Mouse (Mus musculus) stomach, embryonic 15.5 days (tissue): Measurements from ENCODE around the gene Gtf2ird1. TPM values are rescaled to one million over a fixed set of nuclear protein-coding genes. Genes with fewer than 3 reads are reported as not detected.

Experiments
- ATAC-seq: fragments of 200-750 bp; cut with Nextera tagmentation; 2 replicates; pipeline ENCODE4 v1.8.0; 2017; ENCODE audit warnings: low read depth, moderate number of reproducible peaks, moderate TSS enrichment; ENCODE audit not compliant: insufficient read depth, low FRiP score
- H3K27ac ChIP-seq: fragments of 300-500 bp; sonication (generic); 2 replicates; pipeline ENCODE4 v1.5.1; 2015; ENCODE audit warnings: mild to moderate bottlenecking, inconsistent platforms
- H3K27me3 ChIP-seq: fragments of 300-500 bp; sonication (generic); replicated peaks from 2 replicates; pipeline ENCODE4 v1.6.1; 2015; ENCODE audit warnings: inconsistent platforms
- H3K36me3 ChIP-seq: fragments of 300-500 bp; sonication (generic); 2 replicates; pipeline ENCODE4 v1.6.1; 2015; ENCODE audit warnings: inconsistent platforms
- H3K4me1 ChIP-seq: fragments of 300-500 bp; sonication (generic); 2 replicates; pipeline ENCODE4 v1.6.1; 2015; ENCODE audit warnings: inconsistent platforms
- H3K4me2 ChIP-seq: fragments of 300-500 bp; sonication (generic); 2 replicates; pipeline ENCODE4 v1.6.1; 2015; ENCODE audit warnings: mild to moderate bottlenecking, inconsistent platforms
- H3K4me3 ChIP-seq: fragments of 300-500 bp; sonication (generic); replicated peaks from 2 replicates; pipeline ENCODE4 v1.5.1; 2015; ENCODE audit warnings: inconsistent platforms
- H3K9ac ChIP-seq: fragments of 300-500 bp; sonication (generic); 2 replicates; pipeline ENCODE4 v1.6.1; 2015; ENCODE audit warnings: inconsistent platforms
- H3K9me3 ChIP-seq: fragments of 300-500 bp; sonication (generic); 2 replicates; pipeline ENCODE4 v1.6.1; 2016; ENCODE audit warnings: inconsistent platforms
- WGBS: fragments of 180-500 bp; shearing (Covaris S2); methylation state at CpG from one replicate; pipeline ENCODE4 v1.1.7; 2015; 5-methylcytosine and 5-hydroxymethylcytosine counted together
- polyA plus RNA-seq: library from polyadenylated mRNA; unstranded; fragments of >200 nt; fragmentation: Nextera tagmentation; extraction: Ambion mirVana; gene quantifications from 2 replicates; pipeline ENCODE4 v1.2.1, GENCODE M21; 2015

The Gtf2ird1 gene
- polyA plus RNA-seq, 1 experiment from 2014 or later: 83.6 TPM

DNA sequence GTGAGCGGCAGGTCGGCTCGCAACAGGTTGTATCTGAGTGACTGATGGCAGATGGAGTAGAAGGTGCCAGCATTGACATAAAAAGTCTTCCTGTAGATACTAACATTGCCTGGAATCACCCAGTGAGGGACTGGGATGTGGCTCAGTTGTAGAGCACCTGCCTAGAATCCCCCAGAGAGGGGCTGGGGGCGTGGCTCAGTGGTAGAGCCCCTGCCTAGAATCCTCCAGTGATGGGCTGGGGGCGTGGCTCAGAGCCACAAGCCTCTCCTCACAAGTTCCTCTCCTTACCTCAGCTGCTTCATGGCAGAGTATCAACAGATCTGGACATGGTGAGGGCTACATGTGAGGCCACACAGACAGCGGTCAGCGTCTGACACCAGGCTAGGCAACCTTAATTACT lies 17.0 kb downstream of the Gtf2ird1 start:
- Histone ChIP-seq H3K27ac (no peak overlapping the region), H3K4me1 (peaks cover 39% of the 10 kb centered on the region), H3K4me3 (no peak overlapping the region), H3K4me2 (no peak overlapping the region), H3K9ac (no peak overlapping the region), H3K36me3 (peaks cover 11% of the 10 kb centered on the region), H3K9me3 (no peaks in the 10 kb centered on the region), H3K27me3 (no peaks in the 10 kb centered on the region)
- ATAC-seq: no peak
- WGBS: 93% methylated on average over 7 of the region's 7 CpGs

DNA sequence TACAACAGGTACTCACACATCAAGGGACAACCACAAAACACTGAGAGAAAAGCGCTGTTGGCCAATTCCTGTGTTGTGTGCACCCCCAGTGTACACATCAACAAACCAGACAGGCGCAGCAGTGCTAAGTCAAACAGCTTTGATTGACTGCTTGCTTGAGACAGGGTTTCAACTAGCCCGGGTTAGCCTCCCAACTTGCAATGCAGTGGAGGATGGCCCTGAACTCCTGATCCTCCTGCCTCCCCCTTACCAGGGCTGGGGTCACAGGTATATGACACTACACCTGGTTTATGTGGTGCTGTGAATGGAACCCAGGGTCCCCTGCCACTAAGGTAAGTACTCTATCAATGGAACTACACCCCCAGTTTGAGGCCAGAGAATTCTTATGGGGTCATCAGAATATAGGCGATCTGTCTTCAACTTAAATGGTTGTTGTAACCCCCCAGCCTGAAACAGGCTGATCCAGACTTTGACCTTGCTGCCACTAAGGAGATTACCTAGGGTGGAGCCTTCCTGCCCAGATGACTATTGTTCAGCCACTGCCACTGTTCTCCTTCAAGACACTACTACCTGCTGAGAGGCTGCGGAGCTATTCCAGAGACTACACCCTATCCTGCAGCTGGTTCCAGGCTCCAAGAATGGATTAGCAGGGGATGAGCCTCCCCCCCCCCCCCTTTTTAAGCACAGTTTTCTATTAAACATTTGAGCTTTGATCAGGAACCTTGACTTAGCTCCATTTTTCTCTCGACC lies 17.7 kb downstream of the Gtf2ird1 start:
- Histone ChIP-seq H3K4me3 (no peak overlapping the region), H3K9me3 (no peaks in the 10 kb centered on the region), H3K4me2 (no peak overlapping the region), H3K27ac (no peak overlapping the region), H3K36me3 (peaks cover 11% of the 10 kb centered on the region), H3K27me3 (no peaks in the 10 kb centered on the region), H3K9ac (no peak overlapping the region), H3K4me1 (peaks cover 39% of the 10 kb centered on the region)
- 86% methylated on average over 6 of the region's 6 CpGs for WGBS
- ATAC-seq: no peak

DNA sequence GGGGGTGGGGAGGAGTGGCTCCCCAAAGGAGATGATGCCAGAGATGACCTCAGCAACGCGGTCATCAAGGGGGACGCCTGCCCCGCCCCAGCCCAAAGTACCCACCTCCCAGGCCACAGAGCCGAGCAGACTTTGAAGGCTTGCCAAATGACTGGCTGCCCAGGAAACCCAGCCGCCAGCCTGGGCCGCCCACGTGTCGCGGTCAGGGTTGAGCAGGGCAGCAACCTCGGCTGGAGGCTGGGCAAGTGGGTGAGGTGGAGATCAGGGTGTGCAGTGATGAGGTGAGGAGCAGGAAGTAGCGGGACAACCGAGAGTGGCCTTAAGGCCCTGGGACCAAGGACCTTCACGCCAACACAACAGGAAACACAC lies 19.1 kb downstream of the Gtf2ird1 start:
- no peaks in the 10 kb centered on the region for H3K27me3 ChIP-seq
- H3K4me1 ChIP-seq: peaks cover 47% of the 10 kb centered on the region
- peak overlapping the region; percentile 13; the same call in 1 of the 2 replicates for H3K27ac ChIP-seq
- H3K9me3 ChIP-seq: no peaks in the 10 kb centered on the region
- WGBS: 68% methylated on average over 14 of the region's 14 CpGs
- 0 out of 2 replicates have a peak, but pooled peaks cover 4% of the 10 kb centered on the region for H3K36me3 ChIP-seq
- no peak overlapping the region for H3K4me3 ChIP-seq
- no peak overlapping the region for H3K4me2 ChIP-seq
- ATAC-seq: no peak
- no peak overlapping the region for H3K9ac ChIP-seq

DNA sequence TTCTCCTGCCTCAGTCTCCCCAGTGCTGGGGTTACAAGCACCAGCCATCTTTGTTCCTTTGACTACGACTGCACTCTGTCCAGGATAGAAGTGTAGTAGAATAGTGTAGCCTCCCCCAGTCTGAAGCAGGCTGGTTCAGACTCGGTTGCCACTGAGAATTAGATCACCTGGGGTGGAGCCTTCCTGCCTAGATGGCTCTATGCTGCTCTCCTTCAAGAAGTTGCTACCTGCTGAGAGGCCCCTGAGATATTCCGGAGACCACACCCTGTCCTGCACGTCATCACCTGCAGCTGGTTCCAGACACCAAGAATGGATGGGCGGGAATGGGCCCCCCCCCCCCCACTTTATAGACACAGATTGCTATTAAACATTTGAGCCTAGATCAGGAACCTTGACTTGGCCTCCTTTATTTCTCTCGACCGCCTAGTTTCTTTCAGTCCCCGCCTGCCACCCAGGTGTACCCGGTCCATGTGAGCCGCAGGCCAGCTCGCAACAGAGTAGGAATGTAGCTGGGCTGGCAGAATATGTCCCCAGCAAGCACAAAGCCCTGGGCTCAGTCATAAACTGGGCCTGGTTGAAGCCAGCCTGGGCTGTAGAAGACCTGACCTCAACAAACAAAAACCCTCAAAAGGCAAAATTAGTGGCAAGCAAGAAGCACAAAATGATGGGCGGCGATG lies 19.6 kb downstream of the Gtf2ird1 start:
- H3K9ac ChIP-seq: no peak overlapping the region
- H3K27ac ChIP-seq: peak overlapping the region; percentile 13; the same call in 1 of the 2 replicates
- 0 out of 2 replicates have a peak, but pooled peaks cover 2% of the 10 kb centered on the region for H3K36me3 ChIP-seq
- no peak overlapping the region for H3K4me3 ChIP-seq
- no peaks in the 10 kb centered on the region for H3K9me3 ChIP-seq
- no peak for ATAC-seq
- H3K4me2 ChIP-seq: no peak overlapping the region
- 81% methylated on average over 13 of the region's 13 CpGs for WGBS
- no peaks in the 10 kb centered on the region for H3K27me3 ChIP-seq
- peaks cover 47% of the 10 kb centered on the region for H3K4me1 ChIP-seq

DNA sequence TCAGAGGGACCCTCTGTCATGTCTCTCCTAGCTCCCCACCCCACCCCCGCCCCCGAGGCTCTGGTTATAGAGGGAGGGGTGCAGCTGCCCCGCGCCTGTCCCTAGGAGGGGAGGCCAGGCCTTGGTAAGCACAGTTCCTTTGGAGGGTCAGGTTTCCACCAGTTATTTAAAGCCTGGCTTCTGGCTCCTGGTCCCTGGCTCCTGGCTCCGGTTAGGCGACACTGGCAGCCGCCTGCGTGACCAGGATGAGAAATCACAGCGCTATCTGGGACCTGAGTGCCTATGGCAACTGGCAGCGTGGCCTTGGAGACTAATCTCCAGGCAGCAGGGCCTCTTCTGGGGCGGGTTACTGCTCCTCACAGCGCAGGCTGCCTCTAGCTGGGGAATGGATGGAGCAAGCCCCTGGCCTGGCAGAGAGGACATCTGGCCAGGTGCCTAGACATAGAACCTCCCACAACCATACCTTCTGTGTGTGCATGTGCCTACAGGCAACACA lies 20.6 kb downstream of the Gtf2ird1 start:
- H3K9ac ChIP-seq: no peak overlapping the region
- peak overlapping the region; percentile 44; the same call in 1 of the 2 replicates for H3K27ac ChIP-seq
- H3K9me3 ChIP-seq: no peaks in the 10 kb centered on the region
- no peaks in the 10 kb centered on the region for H3K36me3 ChIP-seq
- 59% methylated on average over 12 of the region's 12 CpGs for WGBS
- H3K4me3 ChIP-seq: no peak overlapping the region
- ATAC-seq: no peak
- H3K4me2 ChIP-seq: 0 out of 2 replicates have a peak overlapping the region, but pooled peaks have one; percentile 10
- H3K27me3 ChIP-seq: no peaks in the 10 kb centered on the region
- H3K4me1 ChIP-seq: peaks cover 47% of the 10 kb centered on the region

DNA sequence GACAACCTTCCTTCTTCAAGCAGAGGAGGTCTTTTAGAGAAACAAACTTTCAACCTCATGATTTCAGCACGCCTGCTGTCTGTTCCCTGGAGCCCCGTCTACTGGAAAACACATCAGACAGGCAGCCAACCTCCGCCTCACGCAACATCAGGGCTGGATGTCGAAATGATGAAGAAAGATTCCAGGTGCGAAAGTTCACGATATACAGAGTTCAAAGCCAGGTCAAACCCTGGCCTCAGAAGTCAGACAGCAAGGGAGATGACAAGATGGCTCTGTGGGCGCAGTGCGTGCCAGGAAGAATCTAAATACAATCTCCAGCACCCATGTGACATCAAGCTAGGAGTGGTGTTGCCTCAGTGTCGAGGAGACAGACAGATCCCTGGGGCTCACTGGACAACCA lies 23.4 kb downstream of the Gtf2ird1 start:
- Histone ChIP-seq H3K4me1 (peaks cover 32% of the 10 kb centered on the region), H3K27me3 (no peaks in the 10 kb centered on the region), H3K4me3 (no peak overlapping the region), H3K9me3 (no peaks in the 10 kb centered on the region), H3K4me2 (no peak overlapping the region), H3K36me3 (no peaks in the 10 kb centered on the region), H3K27ac (no peak overlapping the region), H3K9ac (no peak overlapping the region)
- no peak for ATAC-seq
- WGBS: 51% methylated on average over 10 of the region's 10 CpGs

DNA sequence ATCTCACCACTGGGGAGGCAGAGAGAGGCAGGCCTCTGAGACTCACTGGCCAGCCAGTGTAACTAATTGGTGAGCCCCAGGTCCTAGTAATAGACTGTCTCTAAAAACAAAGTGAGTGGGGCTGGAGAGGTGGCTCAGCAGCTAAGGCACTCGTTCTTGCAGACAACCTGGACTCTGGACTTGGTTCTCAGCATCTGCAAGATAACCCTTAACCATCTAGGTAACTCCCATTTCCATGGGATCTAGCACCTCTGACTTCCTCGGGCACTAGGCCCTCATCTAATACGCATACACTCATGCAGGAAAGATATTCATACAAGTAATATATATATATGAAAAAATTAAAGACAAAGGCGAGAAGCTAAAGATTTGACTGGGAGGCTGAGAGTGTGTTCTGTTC lies 26.4 kb downstream of the Gtf2ird1 start:
- H3K4me3 ChIP-seq: no peak overlapping the region
- no peak overlapping the region for H3K4me2 ChIP-seq
- no peaks in the 10 kb centered on the region for H3K36me3 ChIP-seq
- H3K9ac ChIP-seq: no peak overlapping the region
- 76% methylated on average over 4 of the region's 4 CpGs for WGBS
- H3K27me3 ChIP-seq: no peaks in the 10 kb centered on the region
- ATAC-seq: no peak
- H3K4me1 ChIP-seq: peaks cover 8% of the 10 kb centered on the region; the same call in 1 of the 2 replicates
- H3K9me3 ChIP-seq: no peaks in the 10 kb centered on the region
- no peak overlapping the region for H3K27ac ChIP-seq

DNA sequence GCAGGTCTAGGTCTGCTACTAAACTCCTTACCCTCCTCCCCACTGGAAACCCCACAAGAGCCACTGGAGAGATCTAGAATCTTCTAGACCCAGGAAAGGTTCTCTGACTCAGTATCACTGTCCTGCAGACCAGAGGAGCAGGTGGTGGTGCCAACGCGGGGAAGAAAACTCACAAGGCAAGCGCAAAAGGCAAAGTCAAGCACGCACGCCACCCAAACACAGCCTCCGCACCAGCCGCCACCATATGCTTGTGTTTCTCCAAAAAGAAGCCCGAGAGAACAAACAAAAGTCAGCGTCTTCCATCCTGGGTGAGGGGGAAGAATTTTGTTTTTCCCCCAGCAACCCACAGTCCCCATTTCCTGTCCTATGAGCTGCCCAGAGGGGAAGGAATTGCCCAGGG lies 28.9 kb downstream of the Gtf2ird1 start:
- no peaks in the 10 kb centered on the region for H3K27me3 ChIP-seq
- no peak overlapping the region for H3K9ac ChIP-seq
- ATAC-seq: no peak
- 88% methylated on average over 9 of the region's 9 CpGs for WGBS
- H3K9me3 ChIP-seq: no peaks in the 10 kb centered on the region
- 0 out of 2 replicates have a peak, but pooled peaks cover under 1% of the 10 kb centered on the region for H3K4me1 ChIP-seq
- no peak overlapping the region for H3K27ac ChIP-seq
- H3K4me2 ChIP-seq: no peak overlapping the region
- no peak overlapping the region for H3K4me3 ChIP-seq
- H3K36me3 ChIP-seq: no peaks in the 10 kb centered on the region

DNA sequence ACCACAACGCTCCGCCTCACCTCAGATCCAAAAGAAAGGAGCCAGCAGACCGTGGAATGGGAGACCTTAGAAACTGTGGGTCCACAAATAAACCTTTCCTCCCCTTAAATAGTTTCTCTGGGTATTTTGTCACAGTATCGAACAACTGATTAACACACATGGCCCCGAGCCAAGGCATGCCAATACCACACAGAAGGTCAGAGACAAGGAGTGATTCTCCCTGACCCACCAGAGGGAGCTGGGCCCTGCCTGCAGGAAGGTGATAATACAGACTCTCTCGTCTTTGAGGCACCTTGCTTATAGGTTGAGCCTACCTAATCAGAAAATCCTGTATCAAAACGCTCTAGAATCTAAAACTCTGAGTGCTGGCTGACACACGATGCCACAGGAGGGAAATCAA lies 30.9 kb downstream of the Gtf2ird1 start:
- Histone ChIP-seq H3K4me1 (0 out of 2 replicates have a peak, but pooled peaks cover 8% of the 10 kb centered on the region), H3K4me3 (no peak overlapping the region), H3K36me3 (no peaks in the 10 kb centered on the region), H3K9me3 (no peaks in the 10 kb centered on the region), H3K27me3 (no peaks in the 10 kb centered on the region), H3K4me2 (no peak overlapping the region), H3K27ac (no peak overlapping the region), H3K9ac (no peak overlapping the region)
- ATAC-seq: no peak
- WGBS: 91% methylated on average over 8 of the region's 8 CpGs

DNA sequence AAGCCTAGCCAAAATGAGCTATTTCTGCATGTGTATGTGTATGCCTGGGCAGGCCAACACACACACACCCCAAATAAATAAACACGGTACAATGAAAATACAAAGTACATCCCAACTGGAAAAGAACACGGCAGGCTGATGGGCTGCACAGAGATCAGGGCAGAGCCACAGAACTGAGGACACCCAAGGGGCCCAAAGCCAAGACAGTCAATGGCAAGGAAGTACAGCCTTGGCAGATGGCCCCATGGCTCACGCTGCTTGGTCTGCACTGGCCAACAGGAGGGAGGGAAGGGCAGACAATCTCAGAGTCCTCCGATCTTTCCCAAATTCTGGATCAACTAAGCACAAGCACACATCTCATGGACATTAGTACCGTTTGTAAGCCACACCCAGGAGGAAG lies 32.6 kb downstream of the Gtf2ird1 start:
- H3K36me3 ChIP-seq: no peaks in the 10 kb centered on the region
- H3K9me3 ChIP-seq: no peaks in the 10 kb centered on the region
- no peak overlapping the region for H3K4me2 ChIP-seq
- H3K27ac ChIP-seq: no peak overlapping the region
- peaks cover 18% of the 10 kb centered on the region; the same call in 1 of the 2 replicates for H3K4me1 ChIP-seq
- ATAC-seq: no peak
- H3K27me3 ChIP-seq: no peaks in the 10 kb centered on the region
- WGBS: 84% methylated on average over 5 of the region's 5 CpGs
- no peak overlapping the region for H3K9ac ChIP-seq
- H3K4me3 ChIP-seq: no peak overlapping the region

DNA sequence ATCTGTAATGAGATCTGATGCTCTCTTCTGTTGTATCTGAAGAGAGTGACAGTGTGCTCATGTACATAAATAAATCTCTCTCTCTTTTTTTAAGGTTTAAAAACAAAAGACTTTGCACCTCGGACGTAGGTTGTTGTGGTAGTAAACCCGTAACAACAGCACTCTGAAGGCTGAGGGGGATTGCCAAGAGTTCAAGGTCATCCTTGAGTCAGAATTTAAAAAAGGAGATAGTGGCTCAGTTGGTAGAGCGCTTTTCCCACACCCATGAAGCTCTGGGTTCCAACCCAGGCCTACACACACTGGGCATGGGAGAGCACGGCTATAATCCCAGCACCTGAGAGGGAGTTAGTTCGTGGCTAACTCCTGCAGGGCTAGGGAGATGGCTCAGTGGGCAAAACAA lies 33.1 kb downstream of the Gtf2ird1 start:
- 90% methylated on average over 6 of the region's 6 CpGs for WGBS
- ATAC-seq: no peak
- Histone ChIP-seq H3K4me3 (no peak overlapping the region), H3K4me2 (no peak overlapping the region), H3K36me3 (no peaks in the 10 kb centered on the region), H3K27me3 (no peaks in the 10 kb centered on the region), H3K9ac (no peak overlapping the region), H3K9me3 (no peaks in the 10 kb centered on the region), H3K27ac (no peak overlapping the region), H3K4me1 (peaks cover 22% of the 10 kb centered on the region)

DNA sequence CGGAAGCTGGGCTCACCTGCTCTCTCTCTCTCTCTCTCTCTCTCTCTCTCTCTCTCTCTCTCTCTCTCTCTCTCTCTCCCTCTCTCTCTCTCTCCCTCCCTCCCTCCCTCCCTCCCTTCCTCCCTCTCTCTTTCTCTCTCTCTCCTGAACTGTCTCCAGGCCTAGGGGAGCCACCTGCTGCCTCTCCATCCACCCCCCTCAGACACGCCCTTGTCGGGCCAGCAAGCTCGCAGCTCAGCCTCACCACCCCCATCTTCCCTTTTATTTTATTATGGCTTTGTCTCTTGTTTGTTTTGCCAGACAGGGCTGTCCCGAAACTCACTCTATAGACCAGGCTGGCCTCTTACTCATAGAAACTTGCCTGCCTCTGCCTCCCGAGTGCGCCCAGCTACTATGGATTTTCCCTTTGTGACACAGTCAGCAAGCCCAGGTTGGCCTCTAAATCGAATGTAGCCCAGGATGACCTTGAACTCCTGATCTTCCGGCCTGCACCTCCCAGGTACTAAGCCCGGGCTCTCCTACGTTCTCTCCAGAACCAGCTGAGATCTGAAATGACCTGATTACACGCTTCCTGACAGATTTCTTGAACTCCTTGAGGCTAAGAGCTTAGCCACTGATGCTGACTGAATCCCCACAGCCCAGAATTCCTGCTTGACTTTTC lies 34.1 kb downstream of the Gtf2ird1 start:
- Histone ChIP-seq H3K27ac (no peak overlapping the region), H3K27me3 (no peaks in the 10 kb centered on the region), H3K9me3 (no peaks in the 10 kb centered on the region), H3K36me3 (no peaks in the 10 kb centered on the region; the same call in 1 of the 2 replicates), H3K4me1 (peaks cover 22% of the 10 kb centered on the region), H3K4me2 (no peak overlapping the region), H3K9ac (no peak overlapping the region), H3K4me3 (no peak overlapping the region)
- ATAC-seq: no peak
- WGBS: 84% methylated on average over 12 of the region's 12 CpGs
